Comparison of ENCODE assay signal across 8 mouse cellular contexts in genomic region chr17:26505181-26505581, GRCm38 (mm10). TPM values are rescaled to one million over a fixed set of nuclear protein-coding genes. Genes with fewer than 3 reads are reported as not detected.
DNase-seq lines count a peak whose midpoint lies in the region; ATAC-seq and TF ChIP-seq lines count a peak whose summit lies in the region.

No protein-coding gene starts in this region.

- intact Hi-C loops in gastrocnemius, adult 2 months (cut with DNase I), result loop anchor here (2.0 kb wide), 1 partner anchor 38 kb away; no protein-coding TSS in a partner anchor

- H3K9ac ChIP-seq in neural tube, embryonic 12.5 days, result no peak overlapping the region
- peak overlapping the region; percentile 32; the same call in 1 of the 2 replicates for H3K9ac ChIP-seq in liver, embryonic 13.5 days

- H3K27ac ChIP-seq in gastrocnemius, adult 2 months, result peak overlapping the region; percentile 100
- H3K27ac ChIP-seq in neural tube, embryonic 12.5 days, result no peak overlapping the region
- H3K27ac ChIP-seq in liver, embryonic 13.5 days, result peak overlapping the region; percentile 18; the same call in 1 of the 2 replicates

- no peaks in the 10 kb centered on the region for H3K27me3 ChIP-seq in neural tube, embryonic 12.5 days (replicated peaks)
- H3K27me3 ChIP-seq in liver, embryonic 13.5 days, result no peaks in the 10 kb centered on the region

- peak overlapping the region; percentile 86 for H3K4me3 ChIP-seq in gastrocnemius, adult 2 months
- H3K4me3 ChIP-seq in neural tube, embryonic 12.5 days, result no peak overlapping the region
- H3K4me3 ChIP-seq in liver, embryonic 13.5 days (replicated peaks), result peak overlapping the region; percentile 96

- peak overlapping the region; percentile 77 for H3K4me2 ChIP-seq in neural tube, embryonic 12.5 days (replicated peaks)
- H3K4me2 ChIP-seq in liver, embryonic 13.5 days, result peak overlapping the region; percentile 94

- TF ChIP-seq CTCF in gastrocnemius, adult 2 months (IDR thresholded peaks at IDR 0.05), result no peak

- no peaks in the 10 kb centered on the region for H3K9me3 ChIP-seq in neural tube, embryonic 12.5 days
- no peaks in the 10 kb centered on the region for H3K9me3 ChIP-seq in liver, embryonic 13.5 days (replicated peaks)

- WGBS in neural tube, embryonic 12.5 days, result 87% methylated on average over 3 of the region's 3 CpGs
- 76% methylated on average over 3 of the region's 3 CpGs for WGBS in liver, embryonic 13.5 days (ENCODE audit: insufficient replicate concordance)

- peaks cover 6% of the 10 kb centered on the region; the same call in 1 of the 2 replicates for H3K36me3 ChIP-seq in neural tube, embryonic 12.5 days
- H3K36me3 ChIP-seq in liver, embryonic 13.5 days, result peaks cover 40% of the 10 kb centered on the region

- DNase-seq in gastrocnemius, adult 2 months, result peak; percentile 59
- DNase-seq in gastrocnemius, postnatal 4 days (ENCODE audit: low spot score in 2 of 2), result no peak
- no peak for DNase-seq in neural tube, embryonic 10.5 days (ENCODE audit: extremely low spot score, low spot score)
- no peak for DNase-seq in liver, embryonic 13.5 days
- no peak for DNase-seq in adrenal gland, postnatal 36 days
- no peak for DNase-seq in frontal cortex, postnatal 14 days (ENCODE audit: low spot score in 2 of 2)

- H3K4me1 ChIP-seq in neural tube, embryonic 12.5 days, result peaks cover 45% of the 10 kb centered on the region
- H3K4me1 ChIP-seq in liver, embryonic 13.5 days (replicated peaks), result peaks cover 64% of the 10 kb centered on the region

- no peak for ATAC-seq in neural tube, embryonic 12.5 days (ENCODE audit: low FRiP score, low read depth)
- no peak for ATAC-seq in liver, embryonic 13.5 days (ENCODE audit: low read depth)
- ATAC-seq in granulocyte monocyte progenitor cell, adult 5-6 weeks (replicated peaks; ENCODE audit: poor library complexity, severe bottlenecking), result no peak

RNA-seq across cellular contexts. Expression of gene Ergic1, which starts 56.1 kb away (rescaled TPM):
- 10 to 100 TPM; 40.3 to 60.3 TPM for total RNA-seq in gastrocnemius, adult 2 months (2021)
- 100 to 1,000 TPM; 150 to 167 TPM for total RNA-seq in gastrocnemius, postnatal 4 days (2021)
- polyA plus RNA-seq in neural tube, embryonic 12.5 days (2016; fragmentation: Nextera tagmentation; extraction: Ambion mirVana), result 85.1 and 86.8 TPM in 2 replicates
- polyA plus RNA-seq in liver, embryonic 13.5 days (2015; fragmentation: Nextera tagmentation; extraction: Ambion mirVana), result 35.2 and 37.0 TPM in 2 replicates
- total RNA-seq in granulocyte monocyte progenitor cell, adult 5-6 weeks (2014; fragmentation: Nextera tagmentation), result 88.4 and 89.5 TPM in 2 replicates
- 51.5 and 52.4 TPM in 2 replicates for total RNA-seq in granulocyte monocyte progenitor cell, adult 5-6 weeks (2017)
- total RNA-seq in adrenal gland, postnatal 36 days (2021), result 100 to 1,000 TPM; 159 to 160 TPM

RNA-seq across cellular contexts. Expression of gene Dusp1, which starts 56.7 kb away (rescaled TPM):
- 10 to 100 TPM; 73.0 to 89.6 TPM for total RNA-seq in gastrocnemius, adult 2 months (2021)
- total RNA-seq in gastrocnemius, postnatal 4 days (2021), result 10 to 100 TPM; 33.6 to 42.9 TPM
- polyA plus RNA-seq in neural tube, embryonic 12.5 days (2016; fragmentation: Nextera tagmentation; extraction: Ambion mirVana), result 33.6 and 36.8 TPM in 2 replicates
- polyA plus RNA-seq in liver, embryonic 13.5 days (2015; fragmentation: Nextera tagmentation; extraction: Ambion mirVana), result 22.2 and 27.8 TPM in 2 replicates
- 20.4 and 21.3 TPM in 2 replicates for total RNA-seq in granulocyte monocyte progenitor cell, adult 5-6 weeks (2014; fragmentation: Nextera tagmentation)
- 34.3 and 43.2 TPM in 2 replicates for total RNA-seq in granulocyte monocyte progenitor cell, adult 5-6 weeks (2017)
- 10 to 100 TPM; 56.9 to 62.5 TPM for total RNA-seq in adrenal gland, postnatal 36 days (2021)
